Mouse (Mus musculus) forebrain, embryonic 12.5 days (tissue): Measurements from ENCODE around the gene Olfr902. TPM values are rescaled to one million over a fixed set of nuclear protein-coding genes. Genes with fewer than 3 reads are reported as not detected.
"Not testable (repeated sequence)": the region's sequence is repeated elsewhere in the genome, so short reads cannot be mapped to it uniquely, and the experiment has no call there.

Experiments
- ATAC-seq: fragments of 200-750 bp; cut with Nextera tagmentation; 2 replicates; pipeline ENCODE4 v1.8.0; 2017; ENCODE audit warnings: moderate TSS enrichment; ENCODE audit not compliant: low FRiP score
- H3K27ac ChIP-seq: fragments of 300-500 bp; sonication (generic); 2 replicates; pipeline ENCODE4 v1.5.1; 2016; ENCODE audit warnings: mild to moderate bottlenecking
- H3K27me3 ChIP-seq: fragments of 300-500 bp; sonication (generic); 2 replicates; pipeline ENCODE4 v1.6.1; 2016; ENCODE audit warnings: mild to moderate bottlenecking
- H3K36me3 ChIP-seq: fragments of 300-500 bp; sonication (generic); replicated peaks from 2 replicates; pipeline ENCODE4 v1.6.1; 2016; ENCODE audit warnings: mild to moderate bottlenecking
- H3K4me1 ChIP-seq: fragments of 300-500 bp; sonication (generic); 2 replicates; pipeline ENCODE4 v1.6.1; 2016
- H3K4me2 ChIP-seq: fragments of 300-500 bp; sonication (generic); 2 replicates; pipeline ENCODE4 v1.6.1; 2016; ENCODE audit warnings: mild to moderate bottlenecking, moderate library complexity
- H3K4me3 ChIP-seq: fragments of 300-500 bp; sonication (generic); replicated peaks from 2 replicates; pipeline ENCODE4 v1.5.1; 2016; ENCODE audit warnings: mild to moderate bottlenecking
- H3K9ac ChIP-seq: fragments of 300-500 bp; sonication (generic); 2 replicates; pipeline ENCODE4 v1.6.1; 2016; ENCODE audit warnings: mild to moderate bottlenecking
- H3K9me3 ChIP-seq: fragments of 300-500 bp; sonication (generic); 2 replicates; pipeline ENCODE4 v1.6.1; 2016
- WGBS: fragments of 180-500 bp; shearing (Covaris S2); methylation state at CpG from one replicate; pipeline ENCODE4 v1.1.7; 2016; 5-methylcytosine and 5-hydroxymethylcytosine counted together
- polyA plus RNA-seq: library from polyadenylated mRNA; unstranded; fragments of >200 nt; fragmentation: Nextera tagmentation; extraction: Ambion mirVana; gene quantifications from 2 replicates; pipeline ENCODE4 v1.2.1, GENCODE M21; 2016

The Olfr902 gene
- polyA plus RNA-seq = not detected in 2 replicates

DNA sequence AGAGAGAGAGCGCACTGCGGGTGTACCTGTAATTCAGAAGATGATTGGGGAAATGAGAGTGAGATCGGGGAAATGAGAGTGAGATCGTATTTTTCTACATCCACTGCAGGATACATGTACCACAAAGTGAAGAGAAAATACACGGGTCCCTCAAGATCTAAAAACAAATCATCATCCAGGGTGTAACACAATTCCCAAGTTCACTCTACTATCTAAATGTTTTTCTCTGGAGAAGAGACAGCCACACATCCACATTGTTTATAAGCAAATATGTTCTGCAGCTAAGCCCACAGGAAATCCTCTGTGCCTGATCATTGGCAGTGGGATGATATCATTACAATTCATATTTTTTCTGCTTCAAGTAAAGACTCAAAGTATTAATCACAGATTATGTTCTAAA lies at the start of gene Olfr902:
Olfr902 (plus strand) TSS at position 301 of the 400 bp plus-strand sequence.
- no peaks in the 10 kb centered on the region for H3K36me3 ChIP-seq
- H3K27ac ChIP-seq = no peak within 1 kb of the TSS
- H3K27me3 ChIP-seq = no peaks in the 10 kb centered on the region
- H3K9ac ChIP-seq = no peak within 1 kb of the TSS
- H3K4me3 ChIP-seq = no peak within 1 kb of the TSS
- no peak within 1 kb of the TSS for H3K4me2 ChIP-seq
- 94% methylated on average over 5 of the region's 5 CpGs for WGBS
- no peaks in the 10 kb centered on the region for H3K9me3 ChIP-seq
- H3K4me1 ChIP-seq = no peaks in the 10 kb centered on the region
- no peak for ATAC-seq

DNA sequence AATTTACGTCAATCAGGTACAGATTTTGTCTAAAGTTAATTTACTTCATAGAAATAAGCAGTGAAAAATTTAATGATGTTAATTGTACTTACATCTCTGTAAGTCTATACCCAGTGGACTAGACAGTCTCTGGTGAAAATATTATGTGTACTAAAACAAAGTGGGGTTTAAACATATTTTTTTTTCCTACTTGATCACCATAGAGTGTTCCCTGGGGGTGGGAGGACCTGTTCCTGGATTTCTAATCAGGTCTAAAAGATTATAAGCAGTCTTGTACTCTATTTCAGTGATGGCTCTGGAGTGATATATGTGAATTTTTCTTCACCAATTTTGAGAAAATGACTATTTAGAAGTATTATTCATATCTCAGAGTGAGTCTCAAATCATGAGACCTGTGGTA lies 46.1 kb upstream of the Olfr902 start, which contains the start of gene Olfr147:
Olfr147 (plus strand) TSS at position 301 of the 400 bp plus-strand sequence.
- no peak for ATAC-seq
- WGBS = 91% methylated on average over 1 of the region's 1 CpGs
- no peaks in the 10 kb centered on the region for H3K9me3 ChIP-seq
- no peaks in the 10 kb centered on the region for H3K27me3 ChIP-seq
- H3K36me3 ChIP-seq = no peaks in the 10 kb centered on the region
- H3K9ac ChIP-seq = no peak within 1 kb of the TSS
- no peaks in the 10 kb centered on the region for H3K4me1 ChIP-seq
- H3K4me2 ChIP-seq = no peak within 1 kb of the TSS
- H3K27ac ChIP-seq = no peak within 1 kb of the TSS
- no peak within 1 kb of the TSS for H3K4me3 ChIP-seq

DNA sequence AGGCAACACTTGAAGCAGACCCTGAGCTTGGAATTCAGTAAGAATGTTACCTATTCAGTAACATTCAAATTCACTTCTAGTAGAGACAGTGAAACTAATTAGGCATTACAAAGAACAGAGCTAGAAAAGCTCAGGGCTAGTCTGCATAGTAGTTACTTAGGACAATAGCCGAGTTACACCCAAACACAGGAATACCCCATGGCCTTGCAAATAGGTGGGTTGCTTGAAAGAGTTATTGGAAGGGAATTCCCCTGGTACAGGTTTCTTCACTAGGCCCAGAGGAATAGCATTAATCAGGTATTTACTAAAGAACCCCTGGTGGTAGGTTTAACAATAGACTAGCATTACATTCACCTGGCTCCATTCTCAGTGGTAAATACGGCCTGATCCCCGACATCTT lies 40.0 kb upstream of the Olfr902 start:
- WGBS = 92% methylated on average over 3 of the region's 3 CpGs
- H3K4me1 ChIP-seq, H3K9ac ChIP-seq, H3K27ac ChIP-seq, H3K4me2 ChIP-seq, ATAC-seq, H3K27me3 ChIP-seq, H3K36me3 ChIP-seq, H3K9me3 ChIP-seq, H3K4me3 ChIP-seq: not testable (repeated sequence)

DNA sequence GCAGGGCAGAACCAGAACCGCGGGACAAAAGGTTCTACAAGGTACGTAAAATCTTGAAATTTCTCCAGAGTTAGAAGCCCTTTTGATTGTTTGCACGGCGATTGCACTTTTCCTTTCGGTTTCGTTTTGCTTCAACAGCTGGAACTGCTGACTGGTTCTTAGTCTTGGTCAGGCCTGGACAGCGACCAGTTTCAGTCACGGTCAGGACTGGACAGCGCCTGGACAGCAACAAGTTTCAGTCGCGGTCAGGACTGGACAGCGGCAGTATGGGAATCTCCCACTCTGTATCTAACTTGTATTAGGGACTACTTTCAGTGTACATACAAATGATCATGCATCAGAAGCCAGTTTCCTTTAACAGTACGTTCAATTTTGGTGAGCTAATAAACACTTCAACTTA lies 34.0 kb upstream of the Olfr902 start:
- H3K4me3 ChIP-seq, H3K4me2 ChIP-seq, ATAC-seq, H3K9me3 ChIP-seq, H3K27me3 ChIP-seq, H3K9ac ChIP-seq, H3K4me1 ChIP-seq, H3K27ac ChIP-seq, H3K36me3 ChIP-seq: not testable (repeated sequence)
- 95% methylated on average over 14 of the region's 14 CpGs for WGBS

DNA sequence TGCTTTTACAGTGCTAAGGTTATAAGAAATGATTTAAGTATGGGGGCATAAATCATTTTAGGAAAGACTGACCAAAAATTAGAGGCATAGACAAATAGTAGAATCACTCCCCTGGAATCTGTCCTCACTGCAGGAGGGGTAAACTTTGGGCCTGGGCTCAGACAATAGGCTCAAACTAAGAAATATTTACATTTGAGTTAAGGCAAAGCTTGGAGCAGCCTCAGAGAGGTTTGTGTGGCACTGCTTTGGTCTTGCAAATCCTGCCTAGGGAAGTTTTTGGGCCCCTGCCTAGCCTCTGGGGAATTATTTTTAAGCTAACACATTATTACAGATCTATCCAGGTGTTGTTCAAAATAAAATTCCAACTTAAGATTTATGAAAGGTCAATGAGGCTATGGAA lies 23.7 kb upstream of the Olfr902 start:
- Histone ChIP-seq H3K9me3 (no peaks in the 10 kb centered on the region), H3K4me3 (no peak overlapping the region), H3K4me1 (no peaks in the 10 kb centered on the region), H3K4me2 (no peak overlapping the region), H3K27ac (no peak overlapping the region), H3K36me3 (no peaks in the 10 kb centered on the region), H3K27me3 (no peaks in the 10 kb centered on the region), H3K9ac (no peak overlapping the region)
- ATAC-seq = no peak

DNA sequence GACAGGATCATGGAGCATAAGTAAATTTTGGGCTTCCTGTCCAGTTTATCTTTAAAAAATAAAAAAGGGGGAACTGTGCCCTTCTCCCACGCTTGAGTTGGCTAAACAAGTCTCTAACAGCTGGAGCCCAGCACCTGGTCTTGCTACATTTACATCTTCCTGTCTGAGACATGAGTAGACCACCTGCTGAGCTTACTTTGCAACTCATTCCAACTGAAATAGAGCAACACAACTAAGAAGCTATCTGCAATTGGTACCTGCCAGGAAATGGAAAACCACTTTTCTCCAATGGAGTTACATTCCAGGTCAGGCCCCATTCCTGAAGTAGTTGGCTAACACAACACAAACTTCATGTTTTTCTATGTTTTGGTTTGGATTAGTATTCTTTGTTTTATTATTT lies 20.4 kb upstream of the Olfr902 start:
- no peaks in the 10 kb centered on the region for H3K4me1 ChIP-seq
- no peak overlapping the region for H3K4me2 ChIP-seq
- H3K27ac ChIP-seq = no peak overlapping the region
- ATAC-seq = no peak
- no peaks in the 10 kb centered on the region for H3K27me3 ChIP-seq
- H3K4me3 ChIP-seq = no peak overlapping the region
- 68% methylated on average over 1 of the region's 1 CpGs for WGBS
- no peak overlapping the region for H3K9ac ChIP-seq
- no peaks in the 10 kb centered on the region for H3K36me3 ChIP-seq
- no peaks in the 10 kb centered on the region for H3K9me3 ChIP-seq

DNA sequence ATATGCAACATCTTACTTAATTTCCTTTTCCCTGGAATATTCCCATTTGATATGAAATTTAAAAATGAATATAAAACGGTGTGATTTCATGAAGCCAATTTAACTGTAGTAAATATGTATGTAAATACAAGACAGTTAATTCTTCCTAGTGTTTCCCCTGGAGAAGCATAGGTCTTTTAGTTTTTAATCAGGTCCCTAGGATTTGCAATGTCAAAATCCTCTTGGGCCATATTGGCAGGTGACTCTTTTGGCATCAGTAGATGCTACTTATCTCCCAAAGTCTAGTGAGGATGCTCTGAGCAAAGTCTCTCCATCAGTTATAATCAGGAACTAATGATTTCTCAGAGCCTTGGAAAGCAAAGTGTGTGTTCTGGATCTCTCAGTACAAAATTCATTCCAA lies 18.3 kb upstream of the Olfr902 start, which contains the start of gene Olfr901:
Olfr901 (plus strand) TSS at position 301 of the 400 bp plus-strand sequence.
- Histone ChIP-seq H3K4me3 (no peak within 1 kb of the TSS), H3K27ac (no peak within 1 kb of the TSS), H3K36me3 (no peaks in the 10 kb centered on the region), H3K4me1 (no peaks in the 10 kb centered on the region), H3K4me2 (no peak within 1 kb of the TSS), H3K9ac (no peak within 1 kb of the TSS), H3K9me3 (no peaks in the 10 kb centered on the region), H3K27me3 (no peaks in the 10 kb centered on the region)
- 88% methylated on average over 1 of the region's 1 CpGs for WGBS
- no peak for ATAC-seq

DNA sequence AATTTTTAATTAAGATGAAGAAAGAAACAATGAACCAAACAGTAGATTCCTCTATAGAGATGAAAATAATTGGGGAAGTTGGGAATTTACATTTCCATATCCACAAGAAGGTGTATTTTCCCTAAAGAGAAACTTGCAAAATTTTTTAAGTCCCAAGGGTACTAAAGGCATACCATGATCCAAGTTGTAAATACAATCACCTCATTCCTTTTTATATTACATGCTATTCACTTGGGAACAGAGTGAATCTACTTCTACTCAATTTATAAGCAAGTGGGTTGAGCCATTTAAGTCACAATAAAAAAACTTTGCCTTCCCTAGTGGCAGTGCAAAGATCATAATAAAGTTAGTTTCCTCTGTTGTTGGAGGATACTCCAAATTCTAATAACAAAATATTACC lies 15.4 kb downstream of the Olfr902 start, which contains the start of gene Olfr904:
Olfr904 (plus strand) TSS at position 301 of the 400 bp plus-strand sequence.
- H3K4me3 ChIP-seq = no peak within 1 kb of the TSS
- H3K36me3 ChIP-seq = no peaks in the 10 kb centered on the region
- H3K27me3 ChIP-seq = no peaks in the 10 kb centered on the region
- no peaks in the 10 kb centered on the region for H3K9me3 ChIP-seq
- no peak within 1 kb of the TSS for H3K27ac ChIP-seq
- H3K4me2 ChIP-seq = no peak within 1 kb of the TSS
- H3K9ac ChIP-seq = no peak within 1 kb of the TSS
- no peak for ATAC-seq
- H3K4me1 ChIP-seq = no peaks in the 10 kb centered on the region

DNA sequence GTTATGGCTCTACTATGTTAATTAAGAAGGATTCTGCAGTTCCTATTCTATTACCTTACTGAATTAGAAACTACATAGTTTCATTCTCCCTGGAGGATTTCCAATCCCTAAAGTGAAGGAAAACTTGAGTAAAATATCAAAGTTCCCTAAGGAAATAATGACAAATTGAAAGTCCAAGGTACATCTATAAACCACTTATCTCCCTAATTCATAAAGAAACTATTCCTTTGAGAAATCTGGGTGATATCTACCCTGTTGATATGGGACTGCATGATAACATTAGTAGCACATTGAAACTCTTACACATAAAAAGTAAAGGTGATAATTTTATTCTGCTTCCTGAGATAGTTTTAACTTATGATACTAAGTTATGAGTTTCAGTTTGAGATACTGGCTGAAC lies 23.4 kb downstream of the Olfr902 start, which contains the start of gene Olfr905:
Olfr905 (plus strand) TSS at position 301 of the 400 bp plus-strand sequence.
- H3K4me1 ChIP-seq = no peaks in the 10 kb centered on the region
- no peak within 1 kb of the TSS for H3K4me3 ChIP-seq
- no peak within 1 kb of the TSS for H3K9ac ChIP-seq
- H3K27ac ChIP-seq = no peak within 1 kb of the TSS
- H3K4me2 ChIP-seq = no peak within 1 kb of the TSS
- no peaks in the 10 kb centered on the region for H3K9me3 ChIP-seq
- no peak for ATAC-seq
- H3K36me3 ChIP-seq = no peaks in the 10 kb centered on the region
- no peaks in the 10 kb centered on the region for H3K27me3 ChIP-seq

DNA sequence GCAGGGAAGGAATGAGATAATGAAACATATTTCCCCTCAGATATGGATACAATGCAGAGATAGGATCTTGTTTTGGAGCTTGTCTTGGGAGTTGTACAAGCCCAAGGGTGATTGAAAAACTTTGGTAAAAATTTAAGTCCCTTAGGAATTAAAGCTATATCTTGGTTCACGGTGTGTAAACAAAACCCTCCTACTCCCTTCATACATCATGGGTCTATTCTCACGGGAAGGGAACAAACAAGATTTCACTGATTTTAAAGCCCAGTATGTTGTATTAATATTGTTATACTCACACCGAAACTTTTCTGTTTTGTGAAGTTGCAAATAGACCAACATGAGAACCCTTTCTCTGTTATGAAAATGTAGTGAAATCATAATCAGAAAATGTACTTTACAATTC lies 39.3 kb downstream of the Olfr902 start, which contains the start of gene Olfr906:
Olfr906 (plus strand) TSS at position 301 of the 400 bp plus-strand sequence.
- Histone ChIP-seq H3K9ac (no peak within 1 kb of the TSS), H3K27me3 (no peaks in the 10 kb centered on the region), H3K4me3 (no peak within 1 kb of the TSS), H3K9me3 (no peaks in the 10 kb centered on the region), H3K4me1 (no peaks in the 10 kb centered on the region), H3K36me3 (no peaks in the 10 kb centered on the region), H3K27ac (no peak within 1 kb of the TSS), H3K4me2 (no peak within 1 kb of the TSS)
- ATAC-seq = no peak
- WGBS = 90% methylated on average over 3 of the region's 3 CpGs

DNA sequence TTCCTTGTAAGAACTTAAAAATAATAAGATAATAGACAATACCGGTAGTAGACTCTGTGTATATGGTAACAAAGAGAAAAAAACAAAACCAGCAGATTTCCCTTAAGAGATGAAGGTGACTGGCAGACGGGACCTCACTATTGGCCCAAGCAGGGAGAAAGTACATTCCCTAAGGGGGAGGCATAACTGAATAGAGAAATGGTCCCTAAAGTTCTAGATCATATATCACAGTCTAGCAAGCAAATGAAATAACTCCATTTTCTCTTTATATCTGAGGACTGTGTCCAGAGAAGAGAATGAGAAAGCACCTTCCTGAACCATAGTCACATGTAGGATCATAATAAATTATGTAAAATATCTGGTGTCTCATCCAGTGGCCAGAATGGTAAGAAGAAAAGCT lies 48.0 kb downstream of the Olfr902 start, which contains the start of gene Olfr907:
Olfr907 (plus strand) TSS at position 301 of the 400 bp plus-strand sequence.
- Histone ChIP-seq H3K27ac (no peak within 1 kb of the TSS), H3K4me2 (no peak within 1 kb of the TSS), H3K9ac (no peak within 1 kb of the TSS), H3K36me3 (no peaks in the 10 kb centered on the region), H3K4me3 (no peak within 1 kb of the TSS), H3K27me3 (no peaks in the 10 kb centered on the region), H3K9me3 (no peaks in the 10 kb centered on the region), H3K4me1 (no peaks in the 10 kb centered on the region)
- whole genome bisulfite sequencing = 85% methylated on average over 2 of the region's 2 CpGs
- ATAC-seq = no peak
